Mouse (Mus musculus) layer of hippocampus, adult 8-10 months (tissue): ENCODE data around the gene Ly6g6e. TPM values are rescaled to one million over a fixed set of nuclear protein-coding genes. Genes with fewer than 3 reads are reported as not detected.

Source experiments
- total RNA-seq, 4 experiments: library from RNA; stranded (reverse); gene quantifications; 2 replicates each; pipeline ENCODE4 v1.2.4; 2022

The Ly6g6e gene
- total RNA-seq, 4 experiments from 2014 or later: 4.6 to 7.1 (median 5.6) TPM

Other genes with a start within 250 kb of the Ly6g6e start
- gene Stk19, start 240.0 kb upstream of the Ly6g6e start, total RNA-seq: 10 to 100 TPM; 52.3 to 70.3 (median 58.1) TPM
- 10 to 100 TPM; 33.0 to 42.4 (median 34.4) TPM for gene Dxo, start 239.9 kb upstream of the Ly6g6e start, total RNA-seq
- 10 to 100 TPM; 67.1 to 77.5 (median 71.5) TPM for gene Skiv2l, start 226.7 kb upstream of the Ly6g6e start, total RNA-seq
- 10 to 100 TPM; 33.2 to 41.3 (median 40.8) TPM for gene Nelfe, start 226.5 kb upstream of the Ly6g6e start, total RNA-seq
- under 1 TPM; 0.17 to 0.31 (median 0.18) TPM for gene Cfb, start 214.4 kb upstream of the Ly6g6e start, total RNA-seq
- gene Zbtb12, start 197.4 kb upstream of the Ly6g6e start, total RNA-seq: 10 to 100 TPM in 2 of 4 experiments, 1 to 10 TPM in 2; 8.3 to 10.2 (median 9.3) TPM
- not detected for gene Gm20547, start 194.9 kb upstream of the Ly6g6e start, total RNA-seq
- 1 to 10 TPM; 3.1 to 4.4 (median 4.3) TPM for gene C2, start 178.6 kb upstream of the Ly6g6e start, total RNA-seq
- 100 to 1,000 TPM; 186 to 199 (median 189) TPM for gene Ehmt2, start 178.4 kb upstream of the Ly6g6e start, total RNA-seq
- gene Slc44a4, start 162.4 kb upstream of the Ly6g6e start, total RNA-seq: under 1 TPM; 0.14 to 0.41 (median 0.34) TPM
- 10 to 100 TPM; 38.3 to 46.8 (median 41.7) TPM for gene Neu1, start 145.6 kb upstream of the Ly6g6e start, total RNA-seq
- 10 to 100 TPM; 13.2 to 31.7 (median 24.2) TPM for gene Hspa1b, start 117.7 kb upstream of the Ly6g6e start, total RNA-seq
- not detected for gene Gm20481, start 107.0 kb upstream of the Ly6g6e start, total RNA-seq
- gene Hspa1a, start 104.7 kb upstream of the Ly6g6e start, total RNA-seq: 10 to 100 TPM; 14.3 to 24.2 (median 19.4) TPM
- under 1 TPM; 0.23 to 0.45 (median 0.31) TPM for gene Hspa1l, start 104.2 kb upstream of the Ly6g6e start, total RNA-seq
- 10 to 100 TPM; 13.1 to 19.1 (median 16.9) TPM for gene Lsm2, start 95.0 kb upstream of the Ly6g6e start, total RNA-seq
- gene Vars, start 75.9 kb upstream of the Ly6g6e start, total RNA-seq: 10 to 100 TPM; 49.9 to 58.8 (median 51.3) TPM
- gene Vwa7, start 60.3 kb upstream of the Ly6g6e start, total RNA-seq: under 1 TPM; 0.14 to 0.90 (median 0.56) TPM
- gene Sapcd1, start 48.9 kb upstream of the Ly6g6e start, total RNA-seq: under 1 TPM in 2 of 4 experiments, not detected in 2; 0.76 to 0.95 TPM
- gene Msh5, start 30.2 kb upstream of the Ly6g6e start, total RNA-seq: 1 to 10 TPM; 1.1 to 2.1 (median 1.4) TPM
- gene Clic1, start 26.9 kb upstream of the Ly6g6e start, total RNA-seq: 10 to 100 TPM in 2 of 4 experiments, 1 to 10 TPM in 2; 9.2 to 27.8 (median 15.9) TPM
- 10 to 100 TPM in 3 of 4 experiments, 1 to 10 TPM in 1; 8.8 to 20.3 (median 14.9) TPM for gene Ddah2, start 17.9 kb upstream of the Ly6g6e start, total RNA-seq
- not detected for gene Ly6g6c, start 11.5 kb upstream of the Ly6g6e start, total RNA-seq
- under 1 TPM in 1 of 4 experiments, not detected in 3; 0.48 TPM for gene Mpig6b, start 10.7 kb upstream of the Ly6g6e start, total RNA-seq
- 1 to 10 TPM; 1.4 to 2.9 (median 2.2) TPM for gene Ly6g6d, start 1.2 kb downstream of the Ly6g6e start, total RNA-seq
- gene Ly6g6f, start 8.7 kb downstream of the Ly6g6e start, total RNA-seq: 1 to 10 TPM in 1 of 4 experiments, under 1 TPM in 2, not detected in 1; 0.41 to 1.0 (median 0.89) TPM
- 100 to 1,000 TPM in 3 of 4 experiments, 10 to 100 TPM in 1; 96.2 to 115 (median 106) TPM for gene Abhd16a, start 12.4 kb downstream of the Ly6g6e start, total RNA-seq
- not detected for gene Ly6g5c, start 31.4 kb downstream of the Ly6g6e start, total RNA-seq
- gene Ly6g5b, start 38.5 kb downstream of the Ly6g6e start, total RNA-seq: under 1 TPM; 0.27 to 0.83 (median 0.63) TPM
- 10 to 100 TPM; 17.6 to 19.2 (median 18.0) TPM for gene Gpank1, start 44.6 kb downstream of the Ly6g6e start, total RNA-seq
- gene Csnk2b, start 45.2 kb downstream of the Ly6g6e start, total RNA-seq: 100 to 1,000 TPM; 176 to 194 (median 189) TPM
- gene D17H6S53E, start 49.5 kb downstream of the Ly6g6e start, total RNA-seq: 10 to 100 TPM; 27.6 to 31.6 (median 30.9) TPM
- gene Apom, start 55.1 kb downstream of the Ly6g6e start, total RNA-seq: not detected
- gene Bag6, start 58.3 kb downstream of the Ly6g6e start, total RNA-seq: 100 to 1,000 TPM; 291 to 311 (median 298) TPM
- 100 to 1,000 TPM; 302 to 328 (median 308) TPM for gene Prrc2a, start 88.0 kb downstream of the Ly6g6e start, total RNA-seq
- 10 to 100 TPM in 2 of 4 experiments, 1 to 10 TPM in 2; 6.3 to 45.4 (median 25.7) TPM for gene Aif1, start 99.2 kb downstream of the Ly6g6e start, total RNA-seq
- 10 to 100 TPM in 1 of 4 experiments, 1 to 10 TPM in 3; 5.0 to 13.2 (median 7.1) TPM for gene Lst1, start 111.5 kb downstream of the Ly6g6e start, total RNA-seq
- 1 to 10 TPM in 1 of 4 experiments, under 1 TPM in 3; 0.53 to 1.4 (median 0.71) TPM for gene Ltb, start 117.5 kb downstream of the Ly6g6e start, total RNA-seq
- gene Tnf, start 125.1 kb downstream of the Ly6g6e start, total RNA-seq: under 1 TPM in 1 of 4 experiments, not detected in 3; 0.29 TPM
- gene Lta, start 128.4 kb downstream of the Ly6g6e start, total RNA-seq: under 1 TPM; 0.32 to 0.89 (median 0.67) TPM
- not detected for gene Gm16181, start 143.9 kb downstream of the Ly6g6e start, total RNA-seq
- 100 to 1,000 TPM; 592 to 630 (median 612) TPM for gene Atp6v1g2, start 156.8 kb downstream of the Ly6g6e start, total RNA-seq
- gene Nfkbil1, start 158.9 kb downstream of the Ly6g6e start, total RNA-seq: 10 to 100 TPM; 12.9 to 16.4 (median 14.9) TPM
- 100 to 1,000 TPM; 216 to 231 (median 222) TPM for gene Ddx39b, start 164.8 kb downstream of the Ly6g6e start, total RNA-seq
- 100 to 1,000 TPM in 2 of 4 experiments, 10 to 100 TPM in 2; 23.2 to 135 (median 64.4) TPM for gene H2-D1, start 185.8 kb downstream of the Ly6g6e start, total RNA-seq
- gene H2-Q1, start 243.5 kb downstream of the Ly6g6e start, total RNA-seq: 1 to 10 TPM in 2 of 4 experiments, under 1 TPM in 2; 0.85 to 2.5 (median 1.2) TPM